Mouse (Mus musculus) thymus, postnatal 14 days (tissue): Measurements from ENCODE around the gene Gm10642.

Experiments used
- DNase-seq: peaks from one replicate; pipeline ENCODE4 v3.0.0; 2021

Gene Gm10642

GRCm38 (mm10) chr9:70675117-70675516, 19.1 kb downstream of the Gm10642 start:
- DNase-seq: no peak

- no peak for DNase-seq
Measured at GRCm38 (mm10) chr9:70675961-70676360, 19.9 kb downstream of the Gm10642 start.

- DNase-seq: peak; percentile 99
Measured at GRCm38 (mm10) chr9:70678682-70679131, 22.7 kb downstream of the Gm10642 start, which contains the start of gene Adam10. Adam10 (plus strand) TSS chr9:70678997.

- peak; percentile 63 for DNase-seq
Measured at GRCm38 (mm10) chr9:70679132-70680091, 23.4 kb downstream of the Gm10642 start.

GRCm38 (mm10) chr9:70682202-70682601, 26.2 kb downstream of the Gm10642 start:
- no peak for DNase-seq

GRCm38 (mm10) chr9:70688301-70688968, 32.4 kb downstream of the Gm10642 start:
- DNase-seq: no peak

GRCm38 (mm10) chr9:70689926-70690325, 33.9 kb downstream of the Gm10642 start:
- DNase-seq: no peak

GRCm38 (mm10) chr9:70690579-70690978, 34.5 kb downstream of the Gm10642 start:
- no peak for DNase-seq

- no peak for DNase-seq
Measured at GRCm38 (mm10) chr9:70691772-70692693, 36.0 kb downstream of the Gm10642 start.

- DNase-seq: peak; percentile 14
Measured at GRCm38 (mm10) chr9:70695723-70696122, 39.7 kb downstream of the Gm10642 start.

- no peak for DNase-seq
Measured at GRCm38 (mm10) chr9:70698090-70698489, 42.0 kb downstream of the Gm10642 start.

- DNase-seq: no peak
Measured at GRCm38 (mm10) chr9:70703597-70704203, 47.6 kb downstream of the Gm10642 start.

GRCm38 (mm10) chr9:70706444-70706843, 50.4 kb downstream of the Gm10642 start:
- no peak for DNase-seq
